Mouse (Mus musculus) neural tube, embryonic 12.5 days (tissue): Measurements from ENCODE around the gene Plch2. TPM values are rescaled to one million over a fixed set of nuclear protein-coding genes. Genes with fewer than 3 reads are reported as not detected.
A peak's percentile ranks its signal among the peaks of the same experiment; 100 is the strongest.

Experiments
- ATAC-seq: fragments of 200-750 bp; cut with Nextera tagmentation; 2 replicates; pipeline ENCODE4 v1.8.0; 2017; ENCODE audit warnings: low read depth, mild to moderate bottlenecking, moderate TSS enrichment, moderate library complexity; ENCODE audit not compliant: low FRiP score
- H3K27ac ChIP-seq: fragments of 300-500 bp; sonication (generic); 2 replicates; pipeline ENCODE4 v1.5.1; 2016
- H3K27me3 ChIP-seq: fragments of 300-500 bp; sonication (generic); replicated peaks from 2 replicates; pipeline ENCODE4 v1.6.1; 2016; ENCODE audit warnings: mild to moderate bottlenecking
- H3K36me3 ChIP-seq: fragments of 300-500 bp; sonication (generic); 2 replicates; pipeline ENCODE4 v1.6.1; 2016; ENCODE audit warnings: mild to moderate bottlenecking
- H3K4me1 ChIP-seq: fragments of 300-500 bp; sonication (generic); 2 replicates; pipeline ENCODE4 v1.6.1; 2016
- H3K4me2 ChIP-seq: fragments of 300-500 bp; sonication (generic); replicated peaks from 2 replicates; pipeline ENCODE4 v1.6.1; 2016; ENCODE audit warnings: mild to moderate bottlenecking
- H3K4me3 ChIP-seq: fragments of 300-500 bp; sonication (generic); 2 replicates; pipeline ENCODE4 v1.5.1; 2016
- H3K9ac ChIP-seq: fragments of 300-500 bp; sonication (generic); 2 replicates; pipeline ENCODE4 v1.6.1; 2016; ENCODE audit warnings: mild to moderate bottlenecking
- H3K9me3 ChIP-seq: fragments of 300-500 bp; sonication (generic); 2 replicates; pipeline ENCODE4 v1.6.1; 2016; ENCODE audit warnings: mild to moderate bottlenecking
- WGBS: fragments of 180-500 bp; shearing (Covaris S2); methylation state at CpG from one replicate; pipeline ENCODE4 v1.1.7; 2016; 5-methylcytosine and 5-hydroxymethylcytosine counted together
- polyA plus RNA-seq: library from polyadenylated mRNA; unstranded; fragments of >200 nt; fragmentation: Nextera tagmentation; extraction: Ambion mirVana; gene quantifications from 2 replicates; pipeline ENCODE4 v1.2.1, GENCODE M21; 2016

Plch2 gene
- 4.1 TPM in 2 replicates for polyA plus RNA-seq

DNA sequence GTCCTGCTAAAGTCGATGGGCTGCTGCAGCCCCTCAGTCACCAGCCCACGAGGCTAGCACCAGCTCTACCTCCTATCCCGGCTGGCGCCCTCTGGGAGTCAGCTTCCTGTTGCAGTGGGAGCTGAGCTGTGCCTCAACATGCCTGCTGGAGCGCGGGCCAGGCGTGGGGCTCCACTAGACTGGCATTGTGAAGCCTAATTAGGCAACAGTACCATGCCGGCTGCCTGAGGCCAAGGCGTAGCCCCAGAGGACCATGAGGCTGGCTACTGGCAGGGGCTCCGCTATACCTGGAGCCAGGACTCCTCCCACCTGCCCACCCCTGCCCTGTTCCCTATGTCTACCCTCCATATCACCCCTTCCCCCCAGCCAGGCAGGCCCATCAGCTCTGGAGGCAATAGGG lies at the start of gene Plch2:
Plch2 (minus strand) TSS at position 61 of the 400 bp plus-strand sequence.
- no peak for ATAC-seq
- Histone ChIP-seq H3K4me1 (peaks cover 20% of the 10 kb centered on the region), H3K4me3 (no peak within 1 kb of the TSS), H3K27ac (no peak within 1 kb of the TSS), H3K4me2 (no peak within 1 kb of the TSS), H3K36me3 (no peaks in the 10 kb centered on the region), H3K9ac (0 out of 2 replicates have a peak within 1 kb of the TSS, but pooled peaks have one; percentile 33), H3K27me3 (peaks cover 4% of the 10 kb centered on the region; the same call in 1 of the 2 replicates), H3K9me3 (no peaks in the 10 kb centered on the region)
- 67% methylated on average over 10 of the region's 10 CpGs for WGBS

DNA sequence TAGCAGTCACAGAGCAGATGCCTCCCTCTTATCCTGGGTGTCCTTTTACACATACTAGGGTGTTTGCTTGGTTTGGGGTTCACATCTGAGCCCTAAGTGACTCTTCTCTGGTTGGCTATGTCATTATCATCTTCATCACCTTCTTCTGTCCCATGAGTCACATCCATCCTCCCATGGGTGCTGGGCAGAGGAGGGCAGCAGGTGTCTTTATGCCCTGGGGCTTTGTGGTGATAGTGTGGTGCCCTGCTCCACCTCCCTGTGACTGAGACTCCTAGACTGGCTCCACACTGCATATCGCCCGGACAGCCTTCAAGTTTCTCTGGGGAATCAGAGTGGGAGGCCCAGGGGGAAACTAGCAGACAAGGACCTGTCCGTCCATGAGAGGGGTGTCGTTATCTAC lies 42.0 kb upstream of the Plch2 start:
- Histone ChIP-seq H3K36me3 (no peaks in the 10 kb centered on the region), H3K27ac (no peak overlapping the region), H3K9ac (no peak overlapping the region), H3K4me3 (no peak overlapping the region), H3K9me3 (no peaks in the 10 kb centered on the region), H3K27me3 (no peaks in the 10 kb centered on the region), H3K4me2 (no peak overlapping the region), H3K4me1 (peaks cover 3% of the 10 kb centered on the region; the same call in 1 of the 2 replicates)
- 72% methylated on average over 4 of the region's 4 CpGs for WGBS
- ATAC-seq: no peak

DNA sequence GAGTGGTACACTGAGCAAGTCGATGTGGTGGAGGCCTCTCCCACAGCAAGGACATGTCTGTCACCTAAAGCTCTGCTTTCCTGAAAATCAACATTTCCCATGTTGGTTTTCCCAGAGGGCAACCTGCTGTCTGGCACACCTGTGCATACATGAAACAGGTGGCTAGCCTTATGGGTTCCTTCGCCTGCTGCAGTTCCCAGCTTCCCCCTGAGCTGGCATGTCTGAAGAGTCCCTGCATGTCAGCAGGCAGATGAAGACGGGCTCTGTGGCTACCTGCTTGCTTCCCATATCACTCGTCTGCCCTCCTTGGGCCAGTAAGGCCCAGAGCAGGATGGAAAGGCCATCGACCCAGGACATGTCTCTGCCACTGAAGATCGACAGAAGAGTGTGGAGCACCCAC lies 40.9 kb upstream of the Plch2 start:
- WGBS: 89% methylated on average over 6 of the region's 6 CpGs
- ATAC-seq: no peak

DNA sequence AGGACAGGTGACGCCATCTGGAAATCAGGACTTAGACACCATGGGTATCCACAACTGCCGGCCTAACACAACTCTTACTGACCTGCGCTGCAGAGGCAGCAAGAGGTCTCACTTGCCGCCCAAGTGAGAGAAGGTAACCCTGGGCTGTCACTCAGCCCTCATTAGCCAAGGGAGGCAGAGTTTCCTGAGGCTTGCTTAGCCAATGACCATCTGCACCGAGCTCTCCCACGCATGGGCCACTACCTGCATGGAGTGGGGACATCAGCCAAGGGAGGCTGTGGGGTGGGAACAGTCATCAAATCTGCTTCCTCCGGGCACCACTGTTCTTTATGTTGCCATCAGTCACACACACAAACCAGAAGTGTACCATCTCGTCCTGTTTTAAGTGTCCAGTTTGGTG lies 39.4 kb upstream of the Plch2 start:
- no peak overlapping the region for H3K9ac ChIP-seq
- 84% methylated on average over 8 of the region's 8 CpGs for WGBS

More for the DNA sequence above, 40.9 kb upstream of the Plch2 start:
- Histone ChIP-seq H3K27ac (no peak overlapping the region), H3K36me3 (no peaks in the 10 kb centered on the region), H3K4me2 (no peak overlapping the region), H3K9me3 (no peaks in the 10 kb centered on the region), H3K9ac (no peak overlapping the region), H3K27me3 (no peaks in the 10 kb centered on the region), H3K4me1 (peaks cover 3% of the 10 kb centered on the region; the same call in 1 of the 2 replicates), H3K4me3 (no peak overlapping the region)

DNA sequence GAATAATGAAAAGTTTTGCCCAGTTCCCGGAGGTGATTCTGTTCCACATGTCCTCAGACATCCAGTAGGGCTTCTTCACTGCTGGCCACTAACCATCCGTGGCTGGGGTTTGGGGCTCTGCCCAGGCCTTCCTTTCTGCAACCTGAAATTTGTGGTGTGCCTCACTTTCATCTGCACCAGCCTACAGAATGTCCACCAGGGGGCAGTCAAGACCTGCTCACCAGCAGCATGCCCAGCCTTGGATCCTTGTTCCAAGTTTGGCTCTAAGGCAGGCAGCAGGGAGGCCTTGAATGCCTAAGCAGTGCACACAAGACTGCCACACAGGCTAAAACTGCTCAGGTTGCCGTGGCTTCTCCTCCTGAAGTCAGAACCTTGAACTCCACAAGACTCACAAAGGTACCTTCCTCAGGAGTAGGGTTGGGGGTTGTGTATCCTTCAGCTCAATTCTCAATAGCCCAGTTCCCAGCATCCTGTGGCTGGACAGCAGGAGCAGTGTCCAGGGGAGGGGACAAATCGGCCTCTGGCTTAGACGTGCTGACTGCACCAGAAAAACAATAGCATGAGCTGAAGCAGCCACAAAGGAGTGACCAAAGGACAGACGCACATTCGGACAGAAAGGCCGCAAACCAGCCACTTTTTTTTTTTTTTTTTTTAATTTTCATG lies 38.8 kb upstream of the Plch2 start:
- Histone ChIP-seq H3K27ac (no peak overlapping the region), H3K9me3 (no peaks in the 10 kb centered on the region), H3K9ac (no peak overlapping the region), H3K27me3 (no peaks in the 10 kb centered on the region), H3K36me3 (no peaks in the 10 kb centered on the region), H3K4me2 (0 out of 2 replicates have a peak overlapping the region, but pooled peaks have one; percentile 27), H3K4me1 (peaks cover 3% of the 10 kb centered on the region; the same call in 1 of the 2 replicates), H3K4me3 (no peak overlapping the region)
- peak; percentile 82 for ATAC-seq
- WGBS: 38% methylated on average over 8 of the region's 8 CpGs

More for the DNA sequence above, 39.4 kb upstream of the Plch2 start:
- no peak for ATAC-seq
- H3K4me3 ChIP-seq: no peak overlapping the region
- no peak overlapping the region for H3K27ac ChIP-seq
- no peaks in the 10 kb centered on the region for H3K9me3 ChIP-seq
- H3K4me2 ChIP-seq: no peak overlapping the region
- H3K27me3 ChIP-seq: no peaks in the 10 kb centered on the region
- peaks cover 3% of the 10 kb centered on the region; the same call in 1 of the 2 replicates for H3K4me1 ChIP-seq
- H3K36me3 ChIP-seq: no peaks in the 10 kb centered on the region

DNA sequence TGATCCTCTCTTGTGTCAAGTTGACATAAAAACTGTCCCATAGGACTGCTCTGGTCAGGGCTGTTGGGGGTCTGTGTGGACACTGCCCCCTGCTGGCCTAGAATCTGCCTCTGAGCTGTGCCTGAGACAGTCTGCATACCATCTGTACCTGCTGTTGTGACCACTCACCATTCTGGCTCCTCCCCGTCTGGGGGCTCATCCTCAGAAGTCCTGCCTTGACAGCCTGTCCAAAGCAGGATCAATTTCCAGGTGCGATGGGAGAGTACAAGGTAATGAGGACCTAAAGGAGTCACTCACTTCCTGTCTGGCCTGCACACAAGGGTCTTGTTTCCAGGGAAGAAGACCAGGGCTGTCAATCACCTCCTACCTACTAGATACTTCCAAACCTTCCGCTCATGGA lies 38.0 kb upstream of the Plch2 start:
- no peak overlapping the region for H3K27ac ChIP-seq
- WGBS: 67% methylated on average over 3 of the region's 3 CpGs
- H3K36me3 ChIP-seq: no peaks in the 10 kb centered on the region
- H3K9me3 ChIP-seq: no peaks in the 10 kb centered on the region
- no peaks in the 10 kb centered on the region for H3K27me3 ChIP-seq
- H3K4me2 ChIP-seq: no peak overlapping the region
- ATAC-seq: peak; percentile 76
- H3K9ac ChIP-seq: no peak overlapping the region
- peaks cover 3% of the 10 kb centered on the region; the same call in 1 of the 2 replicates for H3K4me1 ChIP-seq
- H3K4me3 ChIP-seq: no peak overlapping the region

DNA sequence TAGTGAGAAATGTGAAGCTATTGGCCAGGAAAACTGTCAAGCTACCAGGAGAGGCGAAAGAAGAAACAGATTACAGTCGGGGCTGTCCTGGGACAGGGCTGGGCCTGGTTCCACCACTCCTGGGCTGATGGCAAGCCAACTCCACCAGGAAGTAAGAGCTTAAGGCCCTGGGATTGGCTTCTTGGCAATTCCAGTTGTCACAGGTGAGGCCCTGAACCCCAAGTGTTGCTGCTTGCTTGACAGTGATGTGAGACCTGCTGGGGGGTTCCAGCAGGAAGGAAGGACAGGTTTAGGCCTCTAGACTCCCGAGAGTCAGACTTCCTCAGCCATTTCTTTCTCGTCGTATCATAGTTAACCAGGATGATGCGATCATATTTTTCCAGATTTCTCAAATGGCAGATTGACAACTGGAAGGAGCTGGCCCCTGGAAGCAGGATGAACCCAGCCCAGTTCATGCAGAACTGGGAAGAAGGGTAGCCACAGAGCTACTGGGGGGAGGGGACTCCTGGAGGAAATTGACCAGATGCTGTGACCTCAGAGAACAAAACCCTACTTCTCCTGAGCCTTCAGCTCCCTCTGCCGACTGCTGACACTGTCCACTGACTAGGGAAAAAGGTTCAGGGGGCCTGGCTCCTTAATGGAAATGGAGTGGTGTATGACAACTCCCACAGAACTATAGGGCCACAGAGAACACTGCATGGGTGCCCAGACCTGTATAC lies 37.0 kb upstream of the Plch2 start:
- H3K27me3 ChIP-seq: no peaks in the 10 kb centered on the region
- no peaks in the 10 kb centered on the region for H3K36me3 ChIP-seq
- H3K4me1 ChIP-seq: peaks cover 3% of the 10 kb centered on the region; the same call in 1 of the 2 replicates
- ATAC-seq: no peak
- no peak overlapping the region for H3K9ac ChIP-seq
- H3K4me2 ChIP-seq: no peak overlapping the region
- H3K4me3 ChIP-seq: no peak overlapping the region
- H3K27ac ChIP-seq: no peak overlapping the region
- 78% methylated on average over 7 of the region's 7 CpGs for WGBS
- no peaks in the 10 kb centered on the region for H3K9me3 ChIP-seq

DNA sequence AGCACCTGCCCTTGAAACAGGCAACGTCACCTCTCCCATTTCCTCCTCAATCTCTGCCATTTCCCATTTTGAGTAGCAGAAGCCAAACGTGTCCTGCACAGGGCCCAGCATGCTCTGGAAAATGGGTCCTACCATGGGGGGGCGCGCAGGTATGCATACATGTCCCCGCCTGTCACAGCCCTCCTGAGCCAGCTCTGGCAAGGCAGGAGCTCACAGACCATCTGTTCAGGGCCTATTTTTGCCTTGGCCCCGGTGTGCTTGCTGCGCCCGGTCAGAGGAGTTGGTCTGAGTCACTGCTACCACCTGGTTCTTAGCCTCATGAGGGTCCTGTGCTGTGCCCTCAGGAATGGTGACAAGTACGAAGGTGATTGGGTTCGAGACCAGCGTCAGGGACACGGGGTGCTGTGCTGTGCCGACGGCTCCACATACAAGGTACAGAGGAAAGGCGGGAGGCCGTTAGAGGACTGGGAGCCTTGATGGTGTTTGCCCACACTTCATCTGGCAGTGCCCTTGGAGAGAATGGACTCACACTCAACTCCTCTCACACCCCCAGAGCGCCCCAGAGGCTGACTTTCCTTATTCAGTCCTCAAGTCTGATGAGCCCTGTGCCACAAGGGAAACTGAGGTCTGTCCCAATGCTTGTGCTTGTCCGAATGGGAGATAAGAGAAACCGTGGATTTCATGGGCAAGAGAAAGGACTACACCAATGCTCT lies 36.3 kb upstream of the Plch2 start:
- no peak overlapping the region for H3K4me2 ChIP-seq
- no peak for ATAC-seq
- H3K4me3 ChIP-seq: no peak overlapping the region
- no peak overlapping the region for H3K27ac ChIP-seq
- no peaks in the 10 kb centered on the region for H3K36me3 ChIP-seq
- peaks cover 3% of the 10 kb centered on the region; the same call in 1 of the 2 replicates for H3K4me1 ChIP-seq
- no peaks in the 10 kb centered on the region for H3K9me3 ChIP-seq
- no peaks in the 10 kb centered on the region for H3K27me3 ChIP-seq
- no peak overlapping the region for H3K9ac ChIP-seq
- 92% methylated on average over 19 of the region's 19 CpGs for WGBS

DNA sequence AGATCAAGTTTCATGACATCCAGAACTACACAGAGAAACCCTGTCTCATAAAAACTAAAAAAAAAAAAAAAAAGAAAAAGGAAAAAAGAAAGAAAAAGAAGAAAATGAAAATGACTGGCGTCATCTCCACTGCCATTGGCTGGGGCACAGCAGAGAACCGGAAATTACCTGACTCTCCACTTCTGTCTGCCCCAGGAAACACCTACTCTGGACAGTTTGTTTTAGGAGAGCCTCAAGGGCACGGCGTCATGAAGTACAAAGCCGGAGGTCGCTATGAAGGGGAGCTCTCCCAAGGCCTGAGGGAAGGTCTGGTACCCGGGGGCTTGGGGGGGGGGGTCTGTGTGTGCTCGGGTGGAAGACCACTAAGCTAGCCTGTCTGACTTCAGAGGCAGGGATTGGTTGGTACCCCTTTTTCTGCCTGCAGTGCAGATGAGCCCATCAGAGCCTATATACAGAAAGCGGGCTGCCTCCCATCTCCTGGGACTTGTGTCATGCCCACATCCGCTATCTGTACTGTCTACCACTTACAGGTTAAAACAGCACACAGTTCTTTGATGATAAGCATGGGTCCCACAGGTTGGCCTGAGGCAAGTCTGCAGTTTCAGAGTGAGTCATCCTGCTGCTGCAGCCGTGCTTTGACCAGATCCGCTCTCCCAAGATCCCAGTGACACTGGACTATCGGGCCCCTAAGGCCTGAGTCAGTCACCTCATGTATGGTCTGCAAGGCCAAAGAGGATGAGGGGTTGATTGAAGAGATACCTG lies 34.3 kb upstream of the Plch2 start:
- no peaks in the 10 kb centered on the region for H3K9me3 ChIP-seq
- 91% methylated on average over 13 of the region's 13 CpGs for WGBS
- H3K4me3 ChIP-seq: no peak overlapping the region
- H3K4me1 ChIP-seq: peaks cover 14% of the 10 kb centered on the region
- ATAC-seq: no peak
- H3K36me3 ChIP-seq: no peaks in the 10 kb centered on the region
- H3K27ac ChIP-seq: no peak overlapping the region
- no peak overlapping the region for H3K4me2 ChIP-seq
- no peaks in the 10 kb centered on the region for H3K27me3 ChIP-seq
- H3K9ac ChIP-seq: no peak overlapping the region

DNA sequence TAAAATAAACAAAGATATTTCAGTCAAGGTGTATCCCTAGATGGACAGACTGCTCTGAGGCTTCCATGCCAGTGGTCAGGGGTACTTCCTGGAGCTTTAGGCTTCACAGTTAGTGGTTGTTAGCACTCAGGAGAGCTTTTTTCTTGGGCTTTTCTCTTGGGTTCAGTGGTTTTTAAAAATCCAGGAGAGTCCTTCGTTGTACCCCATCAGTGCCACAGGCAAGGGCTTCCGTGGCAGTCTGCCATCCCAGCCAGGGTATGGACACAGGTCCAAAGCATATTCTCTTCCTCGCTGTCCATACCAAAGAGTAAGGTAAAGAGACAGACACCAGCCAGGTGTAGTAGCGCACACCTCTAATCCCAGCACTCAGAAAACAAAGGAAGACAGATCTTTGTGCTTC lies 33.6 kb upstream of the Plch2 start:
- H3K4me3 ChIP-seq: no peak overlapping the region
- ATAC-seq: no peak
- no peak overlapping the region for H3K27ac ChIP-seq
- H3K9me3 ChIP-seq: no peaks in the 10 kb centered on the region
- H3K4me2 ChIP-seq: no peak overlapping the region
- H3K36me3 ChIP-seq: no peaks in the 10 kb centered on the region
- WGBS: 97% methylated on average over 4 of the region's 4 CpGs
- H3K27me3 ChIP-seq: no peaks in the 10 kb centered on the region
- H3K4me1 ChIP-seq: peaks cover 15% of the 10 kb centered on the region
- H3K9ac ChIP-seq: no peak overlapping the region

DNA sequence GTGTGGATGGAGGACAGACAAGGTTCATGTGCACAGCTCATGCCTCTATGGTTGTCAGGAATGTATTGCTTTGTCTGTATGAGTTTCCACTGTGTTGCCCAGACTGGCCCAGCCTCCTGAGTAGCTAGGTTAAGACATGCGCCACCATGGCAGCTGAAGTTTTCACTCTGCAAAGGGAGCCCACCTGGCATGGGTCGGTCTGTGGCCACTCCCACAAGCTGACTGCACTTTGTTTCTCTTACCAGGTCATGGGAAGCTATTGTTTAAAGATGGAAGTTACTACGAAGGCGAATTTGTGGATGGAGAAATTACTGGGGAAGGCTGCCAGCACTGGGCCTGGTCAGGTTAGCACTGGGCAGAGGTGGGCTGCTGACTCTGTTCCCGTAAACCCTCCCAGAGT lies 32.7 kb upstream of the Plch2 start:
- Histone ChIP-seq H3K27me3 (no peaks in the 10 kb centered on the region), H3K4me2 (no peak overlapping the region)

More for the DNA sequence above, 32.7 kb upstream of the Plch2 start:
- no peak for ATAC-seq
- 88% methylated on average over 5 of the region's 5 CpGs for WGBS
- Histone ChIP-seq H3K4me3 (no peak overlapping the region), H3K9ac (no peak overlapping the region), H3K36me3 (no peaks in the 10 kb centered on the region), H3K4me1 (peaks cover 23% of the 10 kb centered on the region), H3K9me3 (no peaks in the 10 kb centered on the region), H3K27ac (no peak overlapping the region)
